Mouse (Mus musculus): ENCODE measurements around the gene Ide.

GRCm38 (mm10) chr19:37378816-37379215, 41.2 kb upstream of the Ide start:
- no peak for TF ChIP-seq CTCF (IDR thresholded peaks at IDR 0.05; ENCODE audit: low read depth)
- TF ChIP-seq EP300 (IDR thresholded peaks at IDR 0.05; ENCODE audit: low read depth) = no peak
